Mouse (Mus musculus) ES-Bruce4 (cell line): ENCODE measurements around the gene Tgoln1.

Source experiments
- EP300 ChIP-seq: IDR thresholded peaks from 2 replicates; pipeline ENCODE4 v1.6.1; 2011; ENCODE audit warnings: low read depth, low read length; ENCODE audit not compliant: insufficient read depth
- POLR2A ChIP-seq: IDR thresholded peaks from one replicate; pipeline ENCODE4 v1.8.1; 2011; ENCODE audit warnings: low read length; ENCODE audit not compliant: insufficient read depth

DNA sequence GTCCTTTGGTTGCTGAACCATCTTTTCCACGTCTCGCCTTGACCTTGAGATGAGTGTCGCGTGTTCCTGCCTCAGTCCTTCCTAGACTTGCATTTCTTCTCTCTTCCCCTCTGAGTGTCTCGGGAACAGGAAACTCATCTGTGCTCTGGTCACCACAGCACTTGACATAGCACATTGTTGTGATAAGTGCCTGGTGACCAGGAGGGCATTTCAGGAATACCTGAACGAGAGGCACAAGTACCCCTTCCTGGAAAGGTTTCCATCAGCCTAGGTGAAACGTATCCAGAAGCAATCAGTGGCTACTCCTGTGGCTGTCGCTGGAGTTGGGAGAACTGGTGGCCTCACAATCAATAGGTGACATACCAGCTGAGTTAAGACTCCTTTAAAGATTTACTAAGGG is 47.5 kb upstream of the Tgoln1 start:
- no peak for TF ChIP-seq POLR2A
- TF ChIP-seq EP300 = no peak
